Mouse (Mus musculus): ENCODE measurements around the gene Ube2l3. TPM values are rescaled to one million over a fixed set of nuclear protein-coding genes. Genes with fewer than 3 reads are reported as not detected.

The Ube2l3 gene
- polyA plus RNA-seq, 1 experiment from 2014 or later, result 399 TPM

DNA sequence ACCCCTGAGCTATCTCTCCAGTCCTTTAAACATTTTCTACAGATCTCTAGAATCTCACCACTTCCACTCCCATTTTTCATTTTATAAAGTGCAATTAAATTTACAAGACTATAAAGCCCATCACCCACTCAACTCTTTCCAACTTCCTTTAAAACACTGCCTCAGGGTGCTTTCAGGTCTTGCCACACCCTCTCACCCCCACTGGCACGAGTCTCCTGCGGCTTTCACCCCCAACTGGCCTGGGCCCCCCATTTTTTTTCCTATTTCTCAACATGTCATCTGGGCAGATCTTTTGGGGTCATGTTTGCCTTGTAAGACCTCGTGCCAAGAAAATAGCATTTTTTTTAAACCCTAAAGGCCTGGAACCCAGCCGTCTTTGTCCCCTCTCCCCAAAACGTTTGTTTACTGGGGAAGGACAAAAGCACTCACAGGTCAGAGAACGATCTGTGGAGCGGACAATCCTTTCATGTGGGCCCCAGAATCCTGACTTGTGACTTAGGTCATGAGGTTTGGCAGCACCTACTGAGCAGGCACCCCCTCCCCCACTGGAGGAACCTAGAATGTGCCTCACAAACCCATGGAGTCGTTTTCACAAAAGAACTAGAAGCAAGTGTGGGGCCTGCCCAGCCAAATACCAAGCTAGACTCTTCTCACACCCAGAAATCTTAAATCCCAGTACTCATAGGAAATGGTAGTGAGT, 14.6 kb upstream of the Ube2l3 start:
- Histone ChIP-seq H3K9ac (ENCODE audit: low read length) (no peak overlapping the region), H3K4me3 (ENCODE audit: low read depth, low read length) (no peak overlapping the region), H3K4me1 (replicated peaks; ENCODE audit: control insufficient read depth, insufficient read depth, low read length) (no peaks in the 10 kb centered on the region), H3K4me2 (ENCODE audit: low read depth, low read length, severe bottlenecking) (no peak overlapping the region), H3K9me3 (ENCODE audit: control insufficient read depth, low read length) (no peaks in the 10 kb centered on the region; the same call in 1 of the 2 replicates), H3K27me3 (ENCODE audit: control insufficient read depth, insufficient read depth, low read length) (no peaks in the 10 kb centered on the region), H3K27ac (ENCODE audit: low read depth, low read length) (no peak overlapping the region), H3K36me3 (ENCODE audit: control insufficient read depth, insufficient read depth, low read length) (no peaks in the 10 kb centered on the region; the same call in 1 of the 2 replicates)
- no peak for DNase-seq (ENCODE audit: low spot score)
- ATAC-seq (replicated peaks; ENCODE audit: low FRiP score), result no peak
- WGBS, result 66% methylated on average over 8 of the region's 8 CpGs

- ATAC-seq (replicated peaks; ENCODE audit: low FRiP score), result peak; percentile 75
- WGBS, result 9% methylated on average over 48 of the region's 48 CpGs
- H3K36me3 ChIP-seq (ENCODE audit: control insufficient read depth, insufficient read depth, low read length), result no peaks in the 10 kb centered on the region; the same call in 1 of the 2 replicates
- peak overlapping the region; percentile 86 for H3K4me2 ChIP-seq (ENCODE audit: low read depth, low read length, severe bottlenecking)
- peaks cover 9% of the 10 kb centered on the region for H3K27me3 ChIP-seq (ENCODE audit: control insufficient read depth, insufficient read depth, low read length)
- no peaks in the 10 kb centered on the region for H3K9me3 ChIP-seq (ENCODE audit: control insufficient read depth, low read length)
- peak; percentile 94 for DNase-seq (ENCODE audit: low spot score)
- peak overlapping the region; percentile 55 for H3K4me3 ChIP-seq (ENCODE audit: low read depth, low read length)
- peak overlapping the region; percentile 66 for H3K9ac ChIP-seq (ENCODE audit: low read length)
- no peak overlapping the region for H3K27ac ChIP-seq (ENCODE audit: low read depth, low read length)
- H3K4me1 ChIP-seq (replicated peaks; ENCODE audit: control insufficient read depth, insufficient read depth, low read length), result peaks cover 10% of the 10 kb centered on the region; the same call in 1 of the 2 replicates
Observed at GRCm38 (mm10) chr16:17209981-17210838, 7.8 kb upstream of the Ube2l3 start.

GRCm38 (mm10) chr16:17209404-17209960, 7.0 kb upstream of the Ube2l3 start:
- Histone ChIP-seq H3K36me3 (ENCODE audit: control insufficient read depth, insufficient read depth, low read length) (no peaks in the 10 kb centered on the region; the same call in 1 of the 2 replicates), H3K27ac (ENCODE audit: low read depth, low read length) (peak overlapping the region; percentile 62), H3K27me3 (ENCODE audit: control insufficient read depth, insufficient read depth, low read length) (peaks cover 9% of the 10 kb centered on the region), H3K4me3 (ENCODE audit: low read depth, low read length) (peak overlapping the region; percentile 55), H3K4me1 (replicated peaks; ENCODE audit: control insufficient read depth, insufficient read depth, low read length) (peaks cover 10% of the 10 kb centered on the region; the same call in 1 of the 2 replicates), H3K9ac (ENCODE audit: low read length) (peak overlapping the region; percentile 66), H3K9me3 (ENCODE audit: control insufficient read depth, low read length) (no peaks in the 10 kb centered on the region), H3K4me2 (ENCODE audit: low read depth, low read length, severe bottlenecking) (peak overlapping the region; percentile 86)
- ATAC-seq (replicated peaks; ENCODE audit: low FRiP score) (peak; percentile 16; the same call in 1 of the 2 replicates), DNase-seq (ENCODE audit: low spot score) (peak; percentile 74)
- WGBS, result 2% methylated on average over 37 of the region's 37 CpGs

DNA sequence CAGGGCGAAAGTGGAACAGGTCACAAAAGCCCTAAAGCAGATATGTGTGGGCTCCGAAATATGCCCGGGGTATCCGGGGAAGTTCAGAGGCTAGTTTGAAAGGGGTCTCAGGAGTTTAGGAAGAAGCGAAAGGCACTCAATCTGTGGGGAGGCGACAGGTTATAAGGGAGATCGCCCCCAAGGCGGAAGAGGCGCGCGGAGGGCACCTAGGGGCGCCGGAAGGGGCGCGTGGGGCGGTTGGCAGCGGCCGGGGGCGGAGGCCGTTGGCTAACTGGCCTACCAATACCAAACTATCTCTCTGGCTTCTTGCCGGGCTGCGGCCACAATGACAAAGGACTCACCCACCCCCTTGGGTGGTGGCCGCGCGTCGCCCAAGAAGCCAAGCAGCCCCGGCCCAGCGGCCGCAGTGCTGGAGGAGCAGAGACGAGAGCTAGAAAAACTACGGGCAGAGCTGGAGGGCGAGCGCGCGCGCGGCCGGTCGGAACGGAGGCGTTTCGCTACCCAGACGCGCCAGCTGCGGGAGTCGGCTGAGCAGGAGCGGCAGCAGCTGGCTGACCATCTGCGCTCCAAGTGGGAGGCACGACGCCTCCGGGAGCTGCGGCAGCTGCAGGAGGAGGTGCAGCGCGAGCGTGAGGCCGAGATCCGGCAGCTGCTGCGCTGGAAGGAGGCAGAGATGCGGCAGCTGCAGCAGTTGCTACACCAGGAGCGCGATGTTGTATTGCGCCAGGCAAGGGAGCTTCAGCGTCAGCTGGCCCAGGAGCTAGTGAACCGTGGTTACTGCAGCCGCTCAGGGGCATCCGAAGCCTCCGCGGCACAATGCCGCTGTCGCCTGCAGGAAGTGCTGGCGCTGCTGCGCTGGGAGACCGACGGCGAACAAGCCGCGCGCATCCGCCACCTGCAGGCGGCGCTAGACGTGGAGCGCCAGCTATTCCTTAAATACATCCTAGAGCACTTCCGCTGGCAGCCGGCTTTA, 6.2 kb upstream of the Ube2l3 start, which contains the start of gene Rimbp3:
Gene Rimbp3 (plus strand): TSS at position 215 of the 973 bp plus-strand sequence.
- Histone ChIP-seq H3K4me1 (replicated peaks; ENCODE audit: control insufficient read depth, insufficient read depth, low read length) (peaks cover 10% of the 10 kb centered on the region; the same call in 1 of the 2 replicates), H3K9me3 (ENCODE audit: control insufficient read depth, low read length) (no peaks in the 10 kb centered on the region), H3K4me2 (ENCODE audit: low read depth, low read length, severe bottlenecking) (peak within 1 kb of the TSS; percentile 86), H3K4me3 (ENCODE audit: low read depth, low read length) (peak within 1 kb of the TSS; percentile 55), H3K27me3 (ENCODE audit: control insufficient read depth, insufficient read depth, low read length) (peaks cover 9% of the 10 kb centered on the region), H3K36me3 (ENCODE audit: control insufficient read depth, insufficient read depth, low read length) (no peaks in the 10 kb centered on the region; the same call in 1 of the 2 replicates), H3K27ac (ENCODE audit: low read depth, low read length) (peak within 1 kb of the TSS; percentile 62), H3K9ac (ENCODE audit: low read length) (peak within 1 kb of the TSS; percentile 66)
- ATAC-seq (replicated peaks; ENCODE audit: low FRiP score) (peak; percentile 89), DNase-seq (ENCODE audit: low spot score) (peak; percentile 95)
- under 1% methylated on average over 85 of the region's 85 CpGs for WGBS

DNA sequence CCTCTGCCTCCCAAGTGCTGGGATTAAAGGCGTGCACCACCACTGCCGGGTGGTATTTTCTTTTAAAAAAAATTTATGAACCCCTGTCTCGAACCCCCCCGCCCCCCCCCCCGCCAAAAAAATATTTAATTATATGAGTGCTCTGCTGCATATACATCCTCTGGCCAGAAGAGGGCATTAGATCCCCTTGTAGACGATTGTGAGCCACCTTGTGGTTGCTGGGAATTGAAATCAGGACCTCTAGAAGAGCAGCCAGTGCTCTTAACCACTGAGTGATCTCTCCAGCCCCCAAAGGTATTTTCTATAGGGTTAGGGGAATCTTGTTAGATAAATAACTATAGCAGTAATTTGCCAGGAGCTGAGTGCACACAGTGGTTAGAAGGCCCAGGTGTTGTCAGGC, 2.5 kb upstream of the Ube2l3 start:
- H3K36me3 ChIP-seq (ENCODE audit: control insufficient read depth, insufficient read depth, low read length), result no peaks in the 10 kb centered on the region
- H3K9ac ChIP-seq (ENCODE audit: low read length), result no peak overlapping the region
- ATAC-seq (replicated peaks; ENCODE audit: low FRiP score), result no peak
- H3K4me1 ChIP-seq (replicated peaks; ENCODE audit: control insufficient read depth, insufficient read depth, low read length), result peaks cover 5% of the 10 kb centered on the region; the same call in 1 of the 2 replicates
- no peak overlapping the region for H3K4me2 ChIP-seq (ENCODE audit: low read depth, low read length, severe bottlenecking)
- H3K4me3 ChIP-seq (ENCODE audit: low read depth, low read length), result no peak overlapping the region
- H3K9me3 ChIP-seq (ENCODE audit: control insufficient read depth, low read length), result no peaks in the 10 kb centered on the region
- H3K27me3 ChIP-seq (ENCODE audit: control insufficient read depth, insufficient read depth, low read length), result peaks cover 4% of the 10 kb centered on the region; the same call in 1 of the 2 replicates
- 5% methylated on average over 6 of the region's 6 CpGs for WGBS
- DNase-seq (ENCODE audit: low spot score), result no peak
- H3K27ac ChIP-seq (ENCODE audit: low read depth, low read length), result no peak overlapping the region

- WGBS, result 66% methylated on average over 2 of the region's 2 CpGs
- DNase-seq (ENCODE audit: low spot score) (no peak), ATAC-seq (replicated peaks; ENCODE audit: low FRiP score) (no peak)
- Histone ChIP-seq H3K9ac (ENCODE audit: low read length) (no peak overlapping the region), H3K27ac (ENCODE audit: low read depth, low read length) (no peak overlapping the region), H3K4me3 (ENCODE audit: low read depth, low read length) (no peak overlapping the region), H3K36me3 (ENCODE audit: control insufficient read depth, insufficient read depth, low read length) (no peaks in the 10 kb centered on the region), H3K27me3 (ENCODE audit: control insufficient read depth, insufficient read depth, low read length) (no peaks in the 10 kb centered on the region), H3K9me3 (ENCODE audit: control insufficient read depth, low read length) (no peaks in the 10 kb centered on the region), H3K4me2 (ENCODE audit: low read depth, low read length, severe bottlenecking) (no peak overlapping the region), H3K4me1 (replicated peaks; ENCODE audit: control insufficient read depth, insufficient read depth, low read length) (peaks cover 5% of the 10 kb centered on the region; the same call in 1 of the 2 replicates)
Observed at GRCm38 (mm10) chr16:17201977-17202376, 472 bp downstream of the Ube2l3 start.

- under 1% methylated on average over 71 of the region's 72 CpGs for WGBS
- peaks cover 5% of the 10 kb centered on the region; the same call in 1 of the 2 replicates for H3K4me1 ChIP-seq (replicated peaks; ENCODE audit: control insufficient read depth, insufficient read depth, low read length)
- no peaks in the 10 kb centered on the region for H3K36me3 ChIP-seq (ENCODE audit: control insufficient read depth, insufficient read depth, low read length)
- DNase-seq (ENCODE audit: low spot score), result peak; percentile 91
- H3K27ac ChIP-seq (ENCODE audit: low read depth, low read length), result peak overlapping the region; percentile 9; the same call in 1 of the 2 replicates
- peak; percentile 88 for ATAC-seq (replicated peaks; ENCODE audit: low FRiP score)
- peak overlapping the region; percentile 84 for H3K4me2 ChIP-seq (ENCODE audit: low read depth, low read length, severe bottlenecking)
- peak overlapping the region; percentile 99 for H3K9ac ChIP-seq (ENCODE audit: low read length)
- H3K4me3 ChIP-seq (ENCODE audit: low read depth, low read length), result peak overlapping the region; percentile 100
- H3K27me3 ChIP-seq (ENCODE audit: control insufficient read depth, insufficient read depth, low read length), result no peaks in the 10 kb centered on the region
- H3K9me3 ChIP-seq (ENCODE audit: control insufficient read depth, low read length), result no peaks in the 10 kb centered on the region
Observed at GRCm38 (mm10) chr16:17200953-17201707, 1.3 kb downstream of the Ube2l3 start.
